Mouse (Mus musculus): ENCODE results near the gene Kdr.

The Kdr gene

GRCm38 (mm10) chr5:75919601-75920000 lies 58.7 kb downstream of the Kdr start:
- no peak for DNase-seq (ENCODE audit: low read depth in 1 of 2, low spot score in 2 of 2)

- DNase-seq (ENCODE audit: low read depth in 1 of 2, low spot score in 2 of 2), result no peak
Observed at GRCm38 (mm10) chr5:75918139-75918538, 60.1 kb downstream of the Kdr start.

- DNase-seq (ENCODE audit: low read depth in 1 of 2, low spot score in 2 of 2), result no peak
Observed at GRCm38 (mm10) chr5:75917231-75917630, 61.0 kb downstream of the Kdr start.

- no peak for DNase-seq (ENCODE audit: low read depth in 1 of 2, low spot score in 2 of 2)
Observed at GRCm38 (mm10) chr5:75906102-75906501, 72.2 kb downstream of the Kdr start.

GRCm38 (mm10) chr5:75900231-75900920 lies 77.9 kb downstream of the Kdr start:
- no peak for DNase-seq (ENCODE audit: low read depth in 1 of 2, low spot score in 2 of 2)

- DNase-seq (ENCODE audit: low read depth in 1 of 2, low spot score in 2 of 2), result no peak
Observed at GRCm38 (mm10) chr5:75895351-75895750, 82.9 kb downstream of the Kdr start.

GRCm38 (mm10) chr5:75892956-75893471 lies 85.2 kb downstream of the Kdr start:
- no peak for DNase-seq (ENCODE audit: low read depth in 1 of 2, low spot score in 2 of 2)

Measured in monocyte, adult 2 months (primary cell).